Mouse (Mus musculus) lung, postnatal 0 days (tissue): ENCODE measurements at regions not wholly inside any gene's neighbourhood (a gene's known extent, or its start where the extent isn't known, plus 50 kb on each side); places are given as distances from the start of the nearest gene placed in this dataset.

Experiments
- CTCF ChIP-seq: IDR thresholded peaks from 2 replicates; pipeline ENCODE4 v1.5.1; 2016; ENCODE audit warnings: antibody characterized with exemption, mild to moderate bottlenecking
- EP300 ChIP-seq: IDR thresholded peaks from 2 replicates; pipeline ENCODE4 v1.6.1; 2016; ENCODE audit warnings: antibody characterized with exemption, mild to moderate bottlenecking, control low read depth

DNA sequence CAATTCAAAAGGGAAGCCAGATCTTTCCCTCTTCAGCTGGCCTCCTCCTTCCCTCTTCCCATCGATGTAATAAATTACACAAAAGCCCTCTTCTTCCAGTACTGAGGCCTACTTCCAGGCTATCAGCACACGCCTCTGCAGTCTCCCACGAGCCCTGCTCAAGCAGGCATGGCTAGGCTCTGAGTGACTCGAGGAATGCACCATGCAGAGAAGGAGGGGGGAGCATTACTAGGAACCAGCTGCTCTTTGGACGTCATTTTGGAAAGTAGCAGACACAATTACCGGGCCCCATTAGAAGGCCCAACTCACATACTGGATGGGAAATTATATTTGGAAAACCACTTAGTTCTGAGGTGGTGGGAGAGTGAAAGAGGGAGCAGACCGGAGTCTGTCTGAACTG is 253.7 kb downstream of the Cd83 start:
- TF ChIP-seq EP300 (no peak), CTCF (no peak)
